Mouse (Mus musculus): ENCODE measurements around the gene Slk. TPM values are rescaled to one million over a fixed set of nuclear protein-coding genes. Genes with fewer than 3 reads are reported as not detected.

Slk gene
- total and polyA plus RNA-seq, 3 experiments = 20.0 to 128 (median 112) TPM

DNA sequence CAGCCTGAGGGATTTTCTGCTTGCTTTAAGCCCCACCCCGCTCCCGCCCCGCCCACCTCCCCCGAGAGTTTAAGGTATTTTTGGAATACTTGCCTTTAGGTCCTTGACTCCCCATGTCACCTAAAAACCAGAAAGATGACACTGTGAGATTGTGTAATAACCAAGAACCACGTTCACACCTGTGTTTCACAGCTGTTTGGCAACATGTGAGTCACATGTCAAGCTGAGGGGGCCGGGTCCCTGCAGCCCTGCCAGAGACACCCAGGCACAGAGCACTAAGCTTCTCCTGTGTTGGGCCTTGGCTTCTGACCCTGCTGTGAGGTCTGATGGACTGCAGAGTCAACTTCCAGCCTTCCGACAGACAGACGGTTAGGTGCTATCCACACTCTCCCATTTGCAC is 88.1 kb downstream of the Slk start:
- Histone ChIP-seq H3K36me3 (replicated peaks) (no peaks in the 10 kb centered on the region), H3K27me3 (ENCODE audit: insufficient read depth, low read length) (peaks cover 18% of the 10 kb centered on the region), H3K9me3 (replicated peaks) (no peaks in the 10 kb centered on the region), H3K4me1 (ENCODE audit: insufficient read depth, low read depth, low read length) (no peaks in the 10 kb centered on the region; the same call in 1 of the 2 replicates), H3K4me3 (ENCODE audit: low read depth, low read length) (no peak overlapping the region)
- ATAC-seq (ENCODE audit: extremely low read depth, insufficient number of reproducible peaks, low FRiP score, poor library complexity, severe bottlenecking) (no peak), DNase-seq (ENCODE audit: low spot score) (no peak)
- no peak for TF ChIP-seq POLR2AphosphoS5 (IDR thresholded peaks at IDR 0.05; ENCODE audit: insufficient replicate concordance, low read depth, low read length)
- TF ChIP-seq TAL1 (conservative IDR thresholded peaks at IDR 0.05; ENCODE audit: low read depth, low read length) = no peak
- no peak for TF ChIP-seq GATA1 (IDR thresholded peaks at IDR 0.05; ENCODE audit: borderline replicate concordance, low read length)
- TF ChIP-seq CTCF (IDR thresholded peaks at IDR 0.05; ENCODE audit: low read depth, low read length) = no peak
- TF ChIP-seq GATA2 (IDR thresholded peaks at IDR 0.05; ENCODE audit: borderline replicate concordance, low read depth, low read length) = no peak

GRCm38 (mm10) chr19:47668399-47668798 is 88.9 kb downstream of the Slk start:
- H3K27me3 ChIP-seq (ENCODE audit: insufficient read depth, low read length) = peaks cover 18% of the 10 kb centered on the region
- no peaks in the 10 kb centered on the region for H3K9me3 ChIP-seq (replicated peaks)
- no peak overlapping the region for H3K4me3 ChIP-seq (ENCODE audit: low read depth, low read length)
- no peak for TF ChIP-seq POLR2AphosphoS5 (IDR thresholded peaks at IDR 0.05; ENCODE audit: insufficient replicate concordance, low read depth, low read length)
- TF ChIP-seq CTCF (IDR thresholded peaks at IDR 0.05; ENCODE audit: low read depth, low read length) = no peak
- TF ChIP-seq GATA1 (IDR thresholded peaks at IDR 0.05; ENCODE audit: borderline replicate concordance, low read length) = no peak
- no peak for TF ChIP-seq TAL1 (conservative IDR thresholded peaks at IDR 0.05; ENCODE audit: low read depth, low read length)
- TF ChIP-seq GATA2 (IDR thresholded peaks at IDR 0.05; ENCODE audit: borderline replicate concordance, low read depth, low read length) = no peak
- H3K36me3 ChIP-seq (replicated peaks) = no peaks in the 10 kb centered on the region
- DNase-seq (ENCODE audit: low spot score) (no peak), ATAC-seq (ENCODE audit: extremely low read depth, insufficient number of reproducible peaks, low FRiP score, poor library complexity, severe bottlenecking) (no peak)
- H3K4me1 ChIP-seq (ENCODE audit: insufficient read depth, low read depth, low read length) = no peaks in the 10 kb centered on the region; the same call in 1 of the 2 replicates

GRCm38 (mm10) chr19:47674419-47674818 is 94.9 kb downstream of the Slk start:
- H3K4me3 ChIP-seq (ENCODE audit: low read depth, low read length) = no peak overlapping the region; the same call in 1 of the 2 replicates
- no peaks in the 10 kb centered on the region for H3K36me3 ChIP-seq (replicated peaks)
- H3K9me3 ChIP-seq (replicated peaks) = no peaks in the 10 kb centered on the region
- DNase-seq (ENCODE audit: low spot score) (peak; percentile 41), ATAC-seq (ENCODE audit: extremely low read depth, insufficient number of reproducible peaks, low FRiP score, poor library complexity, severe bottlenecking) (no peak)
- peaks cover 8% of the 10 kb centered on the region; the same call in 1 of the 2 replicates for H3K27me3 ChIP-seq (ENCODE audit: insufficient read depth, low read length)
- H3K4me1 ChIP-seq (ENCODE audit: insufficient read depth, low read depth, low read length) = peaks cover 2% of the 10 kb centered on the region; the same call in 1 of the 2 replicates
- TF ChIP-seq GATA1 (IDR thresholded peaks at IDR 0.05; ENCODE audit: borderline replicate concordance, low read length) = no peak
- no peak for TF ChIP-seq TAL1 (conservative IDR thresholded peaks at IDR 0.05; ENCODE audit: low read depth, low read length)
- TF ChIP-seq GATA2 (IDR thresholded peaks at IDR 0.05; ENCODE audit: borderline replicate concordance, low read depth, low read length) = no peak
- TF ChIP-seq CTCF (IDR thresholded peaks at IDR 0.05; ENCODE audit: low read depth, low read length) = peak; percentile 66

DNA sequence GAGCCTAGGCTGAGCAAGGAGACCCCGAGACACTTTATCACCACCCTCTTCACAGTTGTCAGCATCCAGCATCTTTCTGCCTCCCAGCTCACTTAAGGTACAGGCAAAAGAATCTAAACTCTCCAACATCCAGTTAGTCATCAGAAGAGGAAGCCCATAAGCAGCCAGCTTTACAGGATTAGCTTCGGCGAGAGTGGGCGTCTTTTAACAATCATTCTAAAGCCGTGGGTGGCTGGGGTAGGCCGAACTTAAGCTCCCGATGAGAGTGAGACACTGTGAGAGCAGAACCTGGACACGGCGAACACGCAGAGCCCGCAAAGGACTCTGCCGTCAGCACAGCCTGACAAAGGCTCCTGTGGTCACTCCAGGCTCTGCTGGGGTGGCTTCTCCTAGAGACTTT is 99.2 kb downstream of the Slk start:
- ATAC-seq (ENCODE audit: extremely low read depth, insufficient number of reproducible peaks, low FRiP score, poor library complexity, severe bottlenecking) (no peak), DNase-seq (ENCODE audit: low spot score) (no peak)
- TF ChIP-seq POLR2AphosphoS5 (IDR thresholded peaks at IDR 0.05; ENCODE audit: insufficient replicate concordance, low read depth, low read length) (no peak), CTCF (IDR thresholded peaks at IDR 0.05; ENCODE audit: low read depth, low read length) (no peak), GATA1 (IDR thresholded peaks at IDR 0.05; ENCODE audit: borderline replicate concordance, low read length) (no peak), GATA2 (IDR thresholded peaks at IDR 0.05; ENCODE audit: borderline replicate concordance, low read depth, low read length) (no peak), TAL1 (conservative IDR thresholded peaks at IDR 0.05; ENCODE audit: low read depth, low read length) (no peak)
- Histone ChIP-seq H3K4me1 (ENCODE audit: insufficient read depth, low read depth, low read length) (peaks cover 2% of the 10 kb centered on the region; the same call in 1 of the 2 replicates), H3K27me3 (ENCODE audit: insufficient read depth, low read length) (peaks cover 19% of the 10 kb centered on the region), H3K36me3 (replicated peaks) (no peaks in the 10 kb centered on the region), H3K4me3 (ENCODE audit: low read depth, low read length) (no peak overlapping the region), H3K9me3 (replicated peaks) (no peaks in the 10 kb centered on the region)

DNA sequence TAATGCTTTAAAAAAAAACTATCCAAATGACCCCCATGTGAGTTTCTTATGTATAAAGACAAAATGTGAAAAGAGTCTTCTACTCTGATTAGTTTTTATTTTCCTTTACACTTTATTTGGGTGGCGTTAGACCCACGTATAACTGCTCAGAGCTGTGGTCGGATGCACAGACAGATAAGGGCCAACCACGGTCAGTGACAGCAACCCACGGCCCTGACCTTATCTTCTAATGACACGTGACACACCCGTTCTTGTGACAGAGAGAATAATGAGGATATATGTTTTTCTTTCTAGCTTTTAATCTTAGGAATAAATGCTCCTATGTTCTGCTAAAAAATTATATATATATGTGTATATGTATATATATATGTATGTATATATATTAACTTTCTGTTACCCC is 110.1 kb downstream of the Slk start:
- peak; percentile 81 for ATAC-seq (ENCODE audit: extremely low read depth, insufficient number of reproducible peaks, low FRiP score, poor library complexity, severe bottlenecking)
- Histone ChIP-seq H3K4me3 (ENCODE audit: low read depth, low read length) (no peak overlapping the region), H3K27me3 (ENCODE audit: insufficient read depth, low read length) (peaks cover 11% of the 10 kb centered on the region), H3K36me3 (replicated peaks) (no peaks in the 10 kb centered on the region), H3K9me3 (replicated peaks) (no peaks in the 10 kb centered on the region), H3K4me1 (ENCODE audit: insufficient read depth, low read depth, low read length) (peaks cover 25% of the 10 kb centered on the region)
- no peak for DNase-seq (ENCODE audit: low spot score)
- no peak for TF ChIP-seq TAL1 (conservative IDR thresholded peaks at IDR 0.05; ENCODE audit: low read depth, low read length)

- Histone ChIP-seq H3K9me3 (replicated peaks) (no peaks in the 10 kb centered on the region), H3K36me3 (replicated peaks) (no peaks in the 10 kb centered on the region), H3K4me1 (ENCODE audit: insufficient read depth, low read depth, low read length) (peaks cover 17% of the 10 kb centered on the region), H3K4me3 (ENCODE audit: low read depth, low read length) (no peak within 1 kb of the TSS), H3K27me3 (ENCODE audit: insufficient read depth, low read length) (peaks cover 15% of the 10 kb centered on the region)
- ATAC-seq (ENCODE audit: extremely low read depth, insufficient number of reproducible peaks, low FRiP score, poor library complexity, severe bottlenecking) (no peak), DNase-seq (ENCODE audit: low spot score) (no peak)
- TF ChIP-seq CTCF (IDR thresholded peaks at IDR 0.05; ENCODE audit: low read depth, low read length) (no peak), GATA2 (IDR thresholded peaks at IDR 0.05; ENCODE audit: borderline replicate concordance, low read depth, low read length) (no peak), POLR2AphosphoS5 (IDR thresholded peaks at IDR 0.05; ENCODE audit: insufficient replicate concordance, low read depth, low read length) (no peak), TAL1 (conservative IDR thresholded peaks at IDR 0.05; ENCODE audit: low read depth, low read length) (no peak), GATA1 (IDR thresholded peaks at IDR 0.05; ENCODE audit: borderline replicate concordance, low read length) (no peak)
Observed at GRCm38 (mm10) chr19:47691994-47692393, 112.5 kb downstream of the Slk start, which contains the start of gene Col17a1. Col17a1 (minus strand) TSS chr19:47692094.

Other genes with a start within 250 kb of the Slk start
- gene Sh3pxd2a, start 115.3 kb upstream of the Slk start, total RNA-seq (2014; fragmentation: Nextera tagmentation) = not detected in 2 replicates
- gene Sh3pxd2a, start 115.3 kb upstream of the Slk start, total RNA-seq (2017) = under 0.01 and 0.16 TPM in 2 replicates
- not detected in 2 replicates for gene Sh3pxd2a, start 115.3 kb upstream of the Slk start, polyA plus RNA-seq (2012)
- gene Stn1, start 42.2 kb upstream of the Slk start, total RNA-seq (2014; fragmentation: Nextera tagmentation) = 19.7 and 28.5 TPM in 2 replicates
- gene Stn1, start 42.2 kb upstream of the Slk start, total RNA-seq (2017) = 26.9 and 36.6 TPM in 2 replicates
- gene Stn1, start 42.2 kb upstream of the Slk start, polyA plus RNA-seq (2012) = 7.5 and 7.7 TPM in 2 replicates
- gene Col17a1, start 112.4 kb downstream of the Slk start, total RNA-seq (2014; fragmentation: Nextera tagmentation) = not detected in 2 replicates
- 0.05 and 0.17 TPM in 2 replicates for gene Col17a1, start 112.4 kb downstream of the Slk start, total RNA-seq (2017)
- gene Col17a1, start 112.4 kb downstream of the Slk start, polyA plus RNA-seq (2012) = not detected in 2 replicates
- gene Sfr1, start 152.0 kb downstream of the Slk start, total RNA-seq (2014; fragmentation: Nextera tagmentation) = 80.1 and 88.6 TPM in 2 replicates
- gene Sfr1, start 152.0 kb downstream of the Slk start, total RNA-seq (2017) = 151 and 187 TPM in 2 replicates
- gene Sfr1, start 152.0 kb downstream of the Slk start, polyA plus RNA-seq (2012) = 12.3 and 17.1 TPM in 2 replicates

All from G1E (cell line).